Mouse (Mus musculus): ENCODE measurements at regions not wholly inside any gene's neighbourhood (a gene's known extent, or its start where the extent isn't known, plus 50 kb on each side); places are given as distances from the start of the nearest gene placed in this dataset.

DNA sequence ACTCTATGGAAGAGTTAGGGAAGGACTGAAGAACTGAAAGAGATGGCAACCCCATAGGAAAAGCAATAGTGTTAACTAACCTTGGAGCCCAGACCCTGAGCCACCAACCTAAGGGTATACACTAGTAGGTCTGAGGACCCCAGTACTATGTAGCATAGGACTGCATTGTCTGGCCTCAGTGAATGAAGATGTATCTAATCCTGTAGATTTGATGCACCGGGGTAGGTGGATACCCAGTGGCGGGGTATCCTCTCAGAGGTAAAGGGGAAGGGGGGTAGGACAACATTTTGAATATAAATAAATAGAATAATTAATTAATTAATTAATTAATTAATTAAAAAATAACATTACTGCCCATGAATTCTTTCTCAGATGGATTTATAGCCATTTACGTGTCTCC is 387.9 kb upstream of the 4921530L21Rik start:
- no peak overlapping the region for H3K9ac ChIP-seq
- no peak overlapping the region for H3K4me2 ChIP-seq (ENCODE audit: low read depth)
- no peaks in the 10 kb centered on the region for H3K27me3 ChIP-seq (ENCODE audit: insufficient read depth, low read length)
- no peaks in the 10 kb centered on the region for H3K9me3 ChIP-seq (ENCODE audit: low read length)
- no peaks in the 10 kb centered on the region for H3K36me3 ChIP-seq (ENCODE audit: insufficient read depth)
- no peak for TF ChIP-seq CTCF (IDR thresholded peaks at IDR 0.05; ENCODE audit: low read depth)
- ATAC-seq (no peak), DNase-seq (no peak)
- H3K4me3 ChIP-seq (ENCODE audit: low read depth, low read length): no peak overlapping the region
- no peaks in the 10 kb centered on the region for H3K4me1 ChIP-seq (ENCODE audit: insufficient read depth)
- 94% methylated on average over 3 of the region's 3 CpGs for WGBS
- H3K27ac ChIP-seq (ENCODE audit: low read depth, low read length): no peak overlapping the region

DNA sequence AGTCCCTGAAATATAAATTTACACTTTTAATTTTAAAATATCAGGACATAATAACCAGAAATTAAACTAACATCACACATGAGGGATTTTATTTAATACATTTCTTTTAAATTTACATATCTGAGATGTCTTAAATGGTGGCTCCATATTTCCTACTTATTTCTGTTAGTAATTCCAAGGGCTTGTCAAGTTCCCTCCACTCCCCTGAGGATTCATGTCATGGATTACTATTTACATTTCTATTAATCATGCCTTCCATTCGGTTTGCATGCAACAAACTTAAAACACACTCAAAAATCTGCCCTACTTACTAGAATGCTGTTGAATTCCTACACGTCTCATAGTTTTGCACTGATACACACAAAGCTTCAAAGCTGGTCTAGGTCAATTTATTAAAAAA is 387.1 kb upstream of the 4921530L21Rik start:
- H3K36me3 ChIP-seq (ENCODE audit: insufficient read depth): no peaks in the 10 kb centered on the region
- H3K4me2 ChIP-seq (ENCODE audit: low read depth): no peak overlapping the region
- H3K4me1 ChIP-seq (ENCODE audit: insufficient read depth): no peaks in the 10 kb centered on the region
- no peak for DNase-seq
- no peak for ATAC-seq
- WGBS: 65% methylated on average over 2 of the region's 2 CpGs
- no peaks in the 10 kb centered on the region for H3K9me3 ChIP-seq (ENCODE audit: low read length)
- H3K4me3 ChIP-seq (ENCODE audit: low read depth, low read length): no peak overlapping the region
- no peak for TF ChIP-seq CTCF (IDR thresholded peaks at IDR 0.05; ENCODE audit: low read depth)
- no peak overlapping the region for H3K27ac ChIP-seq (ENCODE audit: low read depth, low read length)
- no peaks in the 10 kb centered on the region for H3K27me3 ChIP-seq (ENCODE audit: insufficient read depth, low read length)
- no peak overlapping the region for H3K9ac ChIP-seq

DNA sequence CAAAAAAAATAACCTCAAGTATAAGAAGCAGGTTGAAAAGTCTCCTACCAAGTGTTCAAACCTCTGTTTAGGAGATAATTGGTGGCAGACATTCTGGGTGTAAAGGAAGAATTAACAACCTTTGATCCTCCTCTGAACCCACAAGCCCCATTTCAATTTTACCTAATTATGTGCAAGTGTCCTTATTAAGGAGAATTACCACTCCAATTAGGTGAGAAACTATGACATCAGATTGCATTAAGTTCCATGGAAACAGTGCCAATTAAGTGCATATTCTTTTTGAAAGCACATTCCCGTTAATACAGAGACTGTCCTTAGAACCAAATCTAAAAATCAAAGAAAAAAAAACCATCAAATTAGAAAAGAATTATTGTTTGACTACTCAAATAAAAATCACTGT is 366.0 kb upstream of the 4921530L21Rik start:
- no peak overlapping the region for H3K27ac ChIP-seq (ENCODE audit: low read depth, low read length)
- DNase-seq (no peak), ATAC-seq (no peak)
- no peaks in the 10 kb centered on the region for H3K36me3 ChIP-seq (ENCODE audit: insufficient read depth)
- no peak for TF ChIP-seq CTCF (IDR thresholded peaks at IDR 0.05; ENCODE audit: low read depth)
- WGBS: 16% methylated on average over 1 of the region's 1 CpGs
- H3K27me3 ChIP-seq (ENCODE audit: insufficient read depth, low read length): no peaks in the 10 kb centered on the region
- H3K4me2 ChIP-seq (ENCODE audit: low read depth): no peak overlapping the region
- no peaks in the 10 kb centered on the region for H3K4me1 ChIP-seq (ENCODE audit: insufficient read depth)
- no peak overlapping the region for H3K9ac ChIP-seq
- no peak overlapping the region for H3K4me3 ChIP-seq (ENCODE audit: low read depth, low read length)
- H3K9me3 ChIP-seq (ENCODE audit: low read length): no peaks in the 10 kb centered on the region

DNA sequence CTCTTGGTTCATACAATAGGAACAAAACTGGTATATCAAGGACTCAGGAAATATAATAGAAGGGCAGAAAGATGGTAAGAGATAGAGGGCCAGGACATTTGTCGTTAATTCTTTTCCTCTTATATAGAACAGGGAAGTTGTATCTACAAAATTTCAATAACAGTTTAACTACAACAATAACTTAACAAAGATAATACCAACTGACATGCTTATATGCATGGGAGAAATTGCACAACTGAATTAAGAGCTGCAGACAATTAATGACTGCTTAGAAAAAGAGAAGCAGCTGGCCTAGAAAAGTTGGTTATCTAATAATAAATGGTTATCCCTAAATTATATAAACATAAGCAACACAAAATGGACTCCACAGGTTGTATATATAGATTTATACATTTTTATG is 362.2 kb upstream of the 4921530L21Rik start:
- Histone ChIP-seq H3K4me3 (ENCODE audit: low read depth, low read length) (no peak overlapping the region), H3K27me3 (ENCODE audit: insufficient read depth, low read length) (no peaks in the 10 kb centered on the region), H3K9ac (no peak overlapping the region), H3K4me1 (ENCODE audit: insufficient read depth) (no peaks in the 10 kb centered on the region), H3K27ac (ENCODE audit: low read depth, low read length) (no peak overlapping the region), H3K4me2 (ENCODE audit: low read depth) (no peak overlapping the region), H3K36me3 (ENCODE audit: insufficient read depth) (no peaks in the 10 kb centered on the region), H3K9me3 (ENCODE audit: low read length) (no peaks in the 10 kb centered on the region)
- DNase-seq (no peak), ATAC-seq (no peak)
- no peak for TF ChIP-seq CTCF (IDR thresholded peaks at IDR 0.05; ENCODE audit: low read depth)
- 90% methylated on average over 1 of the region's 1 CpGs for WGBS

DNA sequence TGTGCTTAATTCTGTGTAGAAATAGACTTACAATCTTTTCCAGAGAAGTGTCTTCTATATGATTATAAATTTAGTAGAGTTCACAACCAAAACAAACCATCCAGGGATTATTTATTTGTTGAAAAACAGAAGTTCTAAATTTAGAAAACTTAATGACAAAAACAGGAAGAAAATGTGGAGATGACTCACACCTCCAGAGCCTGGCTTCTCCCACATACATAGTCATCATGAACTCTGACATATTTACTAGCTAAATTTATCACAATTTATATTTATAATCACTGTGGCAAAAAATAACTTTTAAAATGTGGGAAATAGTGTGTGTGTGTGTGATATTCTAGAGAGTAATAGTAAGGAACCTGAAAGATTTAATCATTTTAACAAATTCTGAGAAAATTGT is 337.2 kb upstream of the 4921530L21Rik start:
- Histone ChIP-seq H3K9me3 (ENCODE audit: low read length) (no peaks in the 10 kb centered on the region), H3K9ac (no peak overlapping the region), H3K27me3 (ENCODE audit: insufficient read depth, low read length) (no peaks in the 10 kb centered on the region), H3K4me1 (ENCODE audit: insufficient read depth) (no peaks in the 10 kb centered on the region), H3K27ac (ENCODE audit: low read depth, low read length) (no peak overlapping the region), H3K36me3 (ENCODE audit: insufficient read depth) (no peaks in the 10 kb centered on the region), H3K4me2 (ENCODE audit: low read depth) (no peak overlapping the region), H3K4me3 (ENCODE audit: low read depth, low read length) (no peak overlapping the region)
- DNase-seq: no peak
- ATAC-seq: no peak
- no peak for TF ChIP-seq CTCF (IDR thresholded peaks at IDR 0.05; ENCODE audit: low read depth)

DNA sequence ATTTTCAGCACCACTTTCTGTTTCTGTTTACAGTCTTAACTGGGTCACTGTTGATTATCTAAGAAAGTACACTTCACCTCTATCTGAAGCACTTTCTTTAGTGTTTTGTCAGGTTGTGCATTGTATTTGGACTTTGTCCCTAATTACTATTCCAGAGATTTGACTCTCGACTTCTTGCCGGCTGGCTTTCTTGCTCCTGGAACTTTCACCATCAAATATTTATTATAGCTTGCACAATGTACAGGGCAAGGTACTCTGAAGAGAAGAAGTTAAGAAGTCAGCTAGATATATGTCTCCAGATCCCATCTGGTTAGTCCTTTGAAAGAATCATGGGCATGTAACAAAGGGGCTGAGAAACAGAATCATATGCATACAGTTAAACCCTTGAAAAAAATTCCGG is 290.0 kb upstream of the 4921530L21Rik start:
- WGBS: 86% methylated on average over 3 of the region's 3 CpGs
- TF ChIP-seq CTCF (IDR thresholded peaks at IDR 0.05; ENCODE audit: low read depth): no peak
- Histone ChIP-seq H3K36me3 (ENCODE audit: insufficient read depth) (no peaks in the 10 kb centered on the region), H3K9me3 (ENCODE audit: low read length) (no peaks in the 10 kb centered on the region), H3K9ac (no peak overlapping the region), H3K27ac (ENCODE audit: low read depth, low read length) (no peak overlapping the region), H3K4me3 (ENCODE audit: low read depth, low read length) (no peak overlapping the region), H3K27me3 (ENCODE audit: insufficient read depth, low read length) (no peaks in the 10 kb centered on the region), H3K4me1 (ENCODE audit: insufficient read depth) (no peaks in the 10 kb centered on the region), H3K4me2 (ENCODE audit: low read depth) (no peak overlapping the region)
- no peak for DNase-seq
- no peak for ATAC-seq

DNA sequence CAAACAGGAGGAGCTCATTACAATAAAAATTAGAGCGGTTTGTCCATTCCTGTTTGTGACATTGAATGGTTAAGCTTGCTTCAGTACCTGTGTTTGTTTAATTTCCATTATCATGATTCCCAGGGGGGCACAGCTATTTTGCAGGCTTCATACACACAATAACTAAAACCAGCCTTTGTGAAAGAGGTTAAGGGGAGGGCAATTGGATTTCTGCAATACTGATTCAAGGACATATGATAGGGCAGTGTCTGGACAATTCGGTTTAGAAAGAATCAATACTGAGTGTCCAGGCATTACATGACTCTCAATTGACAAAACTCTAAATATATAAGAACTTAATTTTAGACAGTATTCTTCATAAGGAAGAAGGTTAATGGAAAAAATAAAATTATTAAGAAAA is 284.7 kb upstream of the 4921530L21Rik start:
- Histone ChIP-seq H3K4me3 (ENCODE audit: low read depth, low read length) (no peak overlapping the region), H3K9me3 (ENCODE audit: low read length) (no peaks in the 10 kb centered on the region), H3K4me1 (ENCODE audit: insufficient read depth) (no peaks in the 10 kb centered on the region), H3K9ac (no peak overlapping the region), H3K27me3 (ENCODE audit: insufficient read depth, low read length) (no peaks in the 10 kb centered on the region), H3K4me2 (ENCODE audit: low read depth) (no peak overlapping the region), H3K36me3 (ENCODE audit: insufficient read depth) (no peaks in the 10 kb centered on the region), H3K27ac (ENCODE audit: low read depth, low read length) (no peak overlapping the region)
- ATAC-seq (no peak), DNase-seq (no peak)
- no peak for TF ChIP-seq CTCF (IDR thresholded peaks at IDR 0.05; ENCODE audit: low read depth)
- WGBS: 54% methylated on average over 2 of the region's 2 CpGs

DNA sequence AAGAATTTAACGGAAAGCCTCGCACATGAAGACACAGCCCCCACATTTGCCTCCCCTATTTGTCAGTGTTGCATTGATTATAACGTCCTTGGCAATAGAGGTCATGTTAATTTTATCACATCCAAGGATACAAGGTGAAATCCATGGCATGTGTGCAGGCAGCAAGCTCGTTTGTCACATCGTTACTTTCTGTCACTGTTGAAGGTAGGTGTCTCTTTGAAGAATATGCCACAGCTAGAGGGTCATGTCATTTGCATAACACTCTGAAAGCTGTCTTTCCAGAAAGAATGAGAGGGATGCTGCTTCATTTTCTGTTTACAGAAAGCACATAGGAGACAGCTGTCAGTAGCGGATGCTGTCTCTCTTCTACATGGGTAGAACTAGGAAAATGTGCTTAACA is 235.1 kb upstream of the 4921530L21Rik start:
- TF ChIP-seq CTCF (IDR thresholded peaks at IDR 0.05; ENCODE audit: low read depth): no peak
- 37% methylated on average over 6 of the region's 6 CpGs for WGBS
- Histone ChIP-seq H3K4me1 (ENCODE audit: insufficient read depth) (no peaks in the 10 kb centered on the region), H3K4me3 (ENCODE audit: low read depth, low read length) (no peak overlapping the region), H3K9me3 (ENCODE audit: low read length) (no peaks in the 10 kb centered on the region), H3K36me3 (ENCODE audit: insufficient read depth) (no peaks in the 10 kb centered on the region), H3K4me2 (ENCODE audit: low read depth) (no peak overlapping the region), H3K27ac (ENCODE audit: low read depth, low read length) (no peak overlapping the region), H3K27me3 (ENCODE audit: insufficient read depth, low read length) (no peaks in the 10 kb centered on the region), H3K9ac (no peak overlapping the region)
- DNase-seq (no peak), ATAC-seq (no peak)
